Mouse (Mus musculus) G1E-ER4 (cell line): ENCODE results near the gene Ccnl1. TPM values are rescaled to one million over a fixed set of nuclear protein-coding genes. Genes with fewer than 3 reads are reported as not detected.

Experiments
- GATA1 ChIP-seq: IDR thresholded peaks from one replicate; pipeline ENCODE4 v1.8.0; 2012; ENCODE audit warnings: low read length, inconsistent platforms
- polyA plus RNA-seq: library from polyadenylated mRNA; stranded (reverse); fragments of >175 nt; gene quantifications from 2 replicates; pipeline ENCODE4 v1.2.3, GENCODE M21; 2012

Gene Ccnl1
- polyA plus RNA-seq, 1 experiment = 38.1 TPM

DNA sequence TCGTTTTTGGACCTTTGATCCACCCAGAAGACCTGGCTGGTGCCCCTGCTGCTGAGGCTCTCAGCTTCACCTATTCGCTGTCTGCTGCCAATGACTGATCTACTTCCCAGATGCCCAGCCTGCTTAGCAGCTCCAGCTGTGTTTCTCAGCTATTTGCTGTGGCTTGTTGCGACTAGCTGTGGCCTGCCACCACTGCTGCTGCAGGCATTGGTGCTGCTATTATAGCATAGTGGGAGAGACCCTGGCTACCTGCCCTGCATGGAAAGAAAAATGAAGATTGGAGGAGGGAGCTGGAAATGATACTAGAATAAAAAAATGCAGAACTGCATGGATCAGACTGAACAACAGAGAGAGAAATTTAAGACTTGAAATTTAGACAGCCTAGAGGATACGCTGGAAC lies 45.1 kb downstream of the Ccnl1 start:
- TF ChIP-seq GATA1 = no peak

DNA sequence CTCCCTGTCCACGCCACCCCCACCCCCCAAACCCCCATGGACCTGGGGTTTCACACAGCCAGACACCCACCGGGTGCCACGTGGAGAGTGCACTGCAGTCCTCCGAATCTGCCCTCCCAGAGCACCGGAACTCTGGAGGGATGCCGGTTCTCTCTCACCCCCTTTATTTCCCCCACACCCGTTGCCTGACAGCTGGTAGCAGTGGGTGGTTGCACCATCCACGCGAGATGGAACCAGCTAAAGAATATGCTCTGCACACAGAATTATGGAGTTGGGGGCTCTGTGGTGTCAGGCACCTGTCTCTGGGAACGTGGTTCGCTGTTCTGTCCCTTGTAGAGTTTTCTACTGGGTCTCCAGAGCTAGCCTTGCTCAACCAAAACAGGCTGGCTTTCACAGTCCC lies 45.8 kb downstream of the Ccnl1 start:
- no peak for TF ChIP-seq GATA1

DNA sequence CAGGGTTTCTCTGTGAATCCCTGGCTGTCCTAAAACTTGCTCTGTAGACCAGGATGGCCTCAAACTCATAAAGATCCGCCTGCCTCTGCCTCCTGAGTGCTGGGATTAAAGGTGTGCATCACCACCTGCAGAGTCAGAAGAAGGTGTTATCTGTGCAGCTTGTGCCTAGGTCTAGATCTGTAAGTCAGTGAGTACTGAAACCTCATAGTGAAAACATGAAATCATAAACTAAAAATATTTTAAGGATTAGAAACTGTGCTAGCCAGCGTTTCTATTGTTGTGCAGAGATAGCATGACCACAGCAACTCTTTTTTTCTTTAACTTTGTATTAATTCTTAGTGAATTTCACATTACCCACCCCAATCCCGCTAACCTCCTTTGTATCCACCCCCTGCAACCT lies 46.8 kb downstream of the Ccnl1 start:
- no peak for TF ChIP-seq GATA1

DNA sequence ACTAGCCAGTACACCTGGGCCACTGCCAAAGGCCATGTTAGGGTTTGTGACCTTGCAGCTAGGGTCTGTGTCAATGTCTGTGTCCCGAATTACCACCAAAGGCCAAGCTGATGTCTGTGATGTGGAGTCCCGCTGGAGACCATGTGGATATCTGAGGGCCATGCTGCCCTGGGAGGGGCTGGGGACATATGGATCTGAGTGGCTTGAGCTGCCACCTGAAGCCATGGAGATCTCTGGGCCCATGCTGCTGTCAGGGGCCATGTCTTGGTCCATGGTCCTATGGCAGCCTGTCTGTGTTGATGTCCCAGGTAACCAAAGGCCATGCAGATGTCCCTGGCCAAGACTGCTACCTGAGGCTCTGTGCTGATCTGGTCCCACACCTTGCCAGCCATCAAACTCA lies 48.6 kb downstream of the Ccnl1 start:
- TF ChIP-seq GATA1 = no peak

DNA sequence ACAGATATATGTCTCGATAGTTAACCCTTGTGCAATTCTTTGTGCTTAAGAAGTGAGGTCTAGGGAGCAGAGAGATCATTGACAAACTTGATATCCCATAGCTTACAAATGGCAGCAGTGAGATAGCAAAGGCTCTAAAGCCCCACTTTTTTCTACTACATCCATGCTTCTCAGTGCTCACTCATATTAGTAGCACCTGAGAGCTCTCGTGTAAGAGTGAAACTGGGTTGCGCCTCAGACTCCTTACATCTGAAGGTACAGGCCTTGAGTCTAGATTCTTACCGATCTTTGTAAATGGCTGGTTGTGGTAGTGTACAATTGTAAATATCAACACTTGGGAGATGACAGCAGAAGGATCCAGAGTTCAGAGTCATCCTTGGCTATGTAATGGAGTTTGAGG lies 50.5 kb downstream of the Ccnl1 start:
- TF ChIP-seq GATA1 = no peak

DNA sequence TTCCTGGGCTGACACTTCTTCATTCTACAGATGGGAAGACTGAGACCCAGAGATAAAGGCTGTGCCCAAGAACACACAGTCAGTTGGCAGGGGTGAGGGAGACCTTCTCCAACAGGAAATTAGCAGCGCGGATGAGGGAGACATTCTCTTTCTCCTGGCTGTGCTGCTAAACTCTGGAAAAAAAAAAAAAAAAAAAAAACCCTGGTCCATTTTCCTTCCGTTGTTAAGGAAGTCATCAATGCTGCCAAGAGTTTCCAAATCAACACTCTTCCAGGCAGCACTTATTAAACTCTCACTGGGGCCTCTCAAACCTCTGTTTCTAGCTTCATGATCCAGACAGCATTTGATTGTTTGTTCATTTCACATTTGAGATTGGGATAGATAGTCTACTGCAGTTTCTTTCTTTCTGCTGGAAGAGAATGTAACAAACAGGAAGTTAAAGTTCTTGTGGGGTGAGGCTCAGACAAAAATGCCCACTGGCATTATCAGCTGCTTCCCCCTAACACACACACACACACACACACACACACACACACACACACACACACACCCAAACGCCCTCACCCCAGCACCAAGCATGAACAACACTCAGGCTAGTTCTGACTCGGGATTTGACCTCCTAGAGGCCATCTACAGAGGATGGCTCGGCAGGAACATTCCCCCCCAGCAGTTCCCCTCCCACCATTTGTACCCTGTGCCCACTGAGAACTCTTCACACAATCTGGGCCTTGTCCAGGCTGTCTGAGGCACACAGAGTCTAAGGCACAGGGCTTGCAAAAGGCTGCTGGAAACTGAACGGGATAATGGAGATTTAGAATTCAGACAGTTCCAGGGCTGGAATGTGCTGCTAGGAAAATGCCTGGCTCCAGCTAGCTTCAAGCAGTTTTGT lies 52.5 kb downstream of the Ccnl1 start:
- TF ChIP-seq GATA1 = no peak

DNA sequence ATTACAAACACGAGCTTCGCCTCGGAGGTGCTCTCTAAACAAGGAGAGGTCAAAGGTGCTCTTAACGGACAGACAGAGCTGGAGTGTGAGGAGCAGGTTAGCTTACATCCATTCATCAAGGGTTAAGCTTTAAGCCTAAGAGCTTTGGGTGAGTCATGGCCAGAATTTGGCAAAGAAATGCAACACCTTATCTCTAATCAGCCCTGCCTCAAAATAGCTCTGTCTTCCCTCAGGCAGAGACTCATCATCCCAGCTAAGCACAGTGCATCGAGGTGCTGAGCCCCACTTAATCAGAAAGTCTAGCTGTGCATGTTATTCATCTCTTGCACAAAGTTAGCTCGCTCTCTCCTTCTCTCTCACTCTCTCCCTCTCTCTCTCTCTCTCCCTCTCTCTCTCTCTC lies 53.3 kb downstream of the Ccnl1 start:
- no peak for TF ChIP-seq GATA1

DNA sequence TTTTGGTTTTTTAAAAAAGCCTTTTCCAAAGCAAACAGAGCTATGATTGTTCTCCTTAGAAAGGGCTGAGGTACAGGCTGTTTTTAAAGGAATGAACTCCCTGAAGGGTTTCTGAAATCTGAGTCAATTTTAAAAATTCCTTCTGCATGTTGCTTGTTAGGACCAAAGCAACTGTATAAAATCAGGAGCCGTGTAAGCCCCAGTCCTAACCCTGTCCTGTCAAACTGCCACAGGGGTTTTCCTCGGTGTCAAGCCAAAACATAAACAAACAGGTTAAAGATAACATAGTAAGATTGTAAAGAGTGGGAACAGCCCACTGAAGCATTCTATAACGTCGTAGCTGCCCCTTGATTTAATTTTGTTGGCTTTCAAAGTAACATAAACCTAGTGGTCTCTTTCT lies 53.9 kb downstream of the Ccnl1 start:
- TF ChIP-seq GATA1 = no peak

DNA sequence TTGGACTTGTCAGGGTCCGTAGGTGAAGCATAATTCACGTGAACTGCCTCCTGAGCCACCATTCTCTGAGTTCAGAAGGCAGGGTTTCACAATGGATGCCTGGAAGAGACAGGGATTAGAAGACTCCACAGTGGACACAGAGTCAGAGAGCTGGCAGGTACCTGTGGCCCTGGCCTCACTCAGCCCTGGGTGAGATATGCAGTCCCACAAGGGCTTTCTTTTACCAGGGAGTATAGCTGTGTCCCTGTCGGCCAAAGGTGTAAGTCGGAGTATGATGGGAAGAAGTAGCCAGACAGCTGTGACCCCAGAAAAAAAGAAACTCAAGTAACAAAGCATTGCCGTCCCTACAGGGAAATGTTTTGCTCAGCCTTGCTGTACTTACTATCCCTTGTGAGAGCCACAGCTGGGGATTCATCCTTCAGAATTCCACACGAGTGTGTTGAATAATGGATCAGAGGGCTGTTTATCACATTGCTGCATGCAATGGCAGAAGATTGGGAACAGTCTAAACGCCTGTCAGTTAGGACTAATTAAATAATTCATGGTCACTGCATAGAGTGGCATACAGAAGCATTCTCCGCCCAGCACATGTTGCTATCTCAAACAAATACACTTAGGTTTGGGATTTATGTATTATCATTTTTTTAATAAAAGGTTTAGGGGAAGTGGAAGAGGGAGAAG lies 59.3 kb downstream of the Ccnl1 start:
- TF ChIP-seq GATA1 = no peak

DNA sequence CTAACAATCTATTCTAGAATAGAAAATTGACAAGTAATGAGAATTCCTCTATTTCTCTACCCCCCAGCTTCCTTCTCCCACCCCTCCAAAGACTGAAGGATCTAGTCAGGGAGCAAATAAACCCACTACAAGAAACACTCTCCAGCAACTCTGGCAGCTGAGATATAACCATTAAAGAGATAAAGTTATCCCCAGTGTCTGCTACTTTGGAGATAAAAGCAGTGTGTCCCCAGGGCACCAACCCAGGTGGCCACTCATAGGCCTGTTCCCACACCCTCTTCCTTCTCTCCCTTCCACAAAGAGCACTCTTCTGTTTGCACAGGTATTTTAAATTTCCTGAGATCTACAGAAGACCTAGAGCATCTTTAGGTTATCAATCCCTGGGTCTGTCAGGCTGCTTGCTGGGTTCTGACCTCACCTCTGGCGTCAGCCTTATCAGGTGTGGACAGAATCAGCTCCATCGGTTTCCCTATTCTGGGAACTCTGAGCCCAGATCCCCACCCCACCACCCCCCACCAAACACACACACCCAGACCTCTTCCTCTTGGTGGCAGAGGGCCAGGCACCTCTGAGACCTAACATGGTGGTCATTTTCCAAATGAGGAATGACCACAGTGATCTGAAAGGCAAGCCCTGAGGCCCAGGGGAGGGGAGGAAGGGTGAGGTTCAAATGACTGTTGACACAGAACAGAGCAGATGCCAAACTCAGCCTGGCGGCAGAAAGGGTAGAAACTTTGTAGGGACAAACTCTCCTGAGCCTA lies 60.6 kb downstream of the Ccnl1 start:
- TF ChIP-seq GATA1 = no peak
